Mouse (Mus musculus): ENCODE data around the gene Rnf8.

DNA sequence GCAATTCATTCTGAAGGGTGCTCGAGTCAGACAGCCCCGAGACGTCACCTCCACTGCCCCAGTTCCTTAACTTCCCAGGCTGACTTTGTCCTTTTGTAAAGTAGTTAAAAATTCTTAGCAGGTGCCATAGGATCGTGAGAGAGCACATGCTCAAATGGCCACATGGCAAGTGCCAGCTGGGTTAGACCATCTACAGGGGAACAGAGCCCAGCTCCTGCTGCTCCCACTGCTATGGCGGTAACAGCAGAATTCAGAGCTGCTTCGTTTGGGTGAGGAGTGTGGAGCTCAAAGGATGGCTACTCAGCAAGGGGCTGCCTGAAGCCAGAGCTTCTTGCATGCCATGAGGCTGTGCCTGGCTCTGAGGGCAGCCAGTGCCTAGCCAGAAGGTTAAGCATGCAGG, 44.8 kb upstream of the Rnf8 start:
- no peak for TF ChIP-seq CTCF (IDR thresholded peaks at IDR 0.05; ENCODE audit: low read depth, low read length)
- TF ChIP-seq POLR2A (IDR thresholded peaks at IDR 0.05; ENCODE audit: borderline replicate concordance, low read depth, low read length), result no peak
